Mouse (Mus musculus) heart, embryonic 16.5 days (tissue): ENCODE results near the gene 1110032F04Rik. TPM values are rescaled to one million over a fixed set of nuclear protein-coding genes. Genes with fewer than 3 reads are reported as not detected.
A peak's percentile ranks its signal among the peaks of the same experiment; 100 is the strongest.

Source experiments
- ATAC-seq: fragments of 200-750 bp; cut with Nextera tagmentation; replicated peaks from 2 replicates; pipeline ENCODE4 v1.8.0; 2017; ENCODE audit warnings: moderate number of reproducible peaks; ENCODE audit not compliant: insufficient read depth, low FRiP score; ENCODE audit errors: extremely low read depth
- H3K27ac ChIP-seq: fragments of 300-500 bp; sonication (generic); 2 replicates; pipeline ENCODE4 v1.5.1; 2014; ENCODE audit warnings: mild to moderate bottlenecking, low read length, control low read depth, moderate library complexity
- H3K27me3 ChIP-seq: fragments of 300-500 bp; sonication (generic); 2 replicates; pipeline ENCODE4 v1.6.1; 2014; ENCODE audit warnings: low read length, mixed read lengths; ENCODE audit not compliant: control insufficient read depth, insufficient read depth
- H3K36me3 ChIP-seq: fragments of 300-500 bp; sonication (generic); 2 replicates; pipeline ENCODE4 v1.6.1; 2014; ENCODE audit not compliant: control insufficient read depth, insufficient read depth
- H3K4me1 ChIP-seq: fragments of 300-500 bp; sonication (generic); 2 replicates; pipeline ENCODE4 v1.6.1; 2014; ENCODE audit warnings: low read length, mixed read lengths; ENCODE audit not compliant: control insufficient read depth, insufficient read depth
- H3K4me2 ChIP-seq: fragments of 300-500 bp; sonication (generic); 2 replicates; pipeline ENCODE4 v1.6.1; 2014; ENCODE audit warnings: low read depth, mild to moderate bottlenecking, control low read depth, low read length
- H3K4me3 ChIP-seq: fragments of 300-500 bp; sonication (generic); 2 replicates; pipeline ENCODE4 v1.5.1; 2014; ENCODE audit warnings: mild to moderate bottlenecking, control low read depth, low read length
- H3K9ac ChIP-seq: fragments of 300-500 bp; sonication (generic); 2 replicates; pipeline ENCODE4 v1.6.1; 2014; ENCODE audit warnings: low read length, control low read depth
- H3K9me3 ChIP-seq: fragments of 300-500 bp; sonication (generic); replicated peaks from 2 replicates; pipeline ENCODE4 v1.6.1; 2016; ENCODE audit warnings: low read length; ENCODE audit not compliant: control insufficient read depth
- WGBS: fragments of 180-500 bp; shearing (Covaris S2); extraction: QIAGEN DNeasy Blood & Tissue Kit; methylation state at CpG from one replicate; pipeline ENCODE4 v1.1.7; 2014; 5-methylcytosine and 5-hydroxymethylcytosine counted together
- polyA plus RNA-seq: library from polyadenylated mRNA; unstranded; fragments of >200 nt; fragmentation: Nextera tagmentation; extraction: Ambion mirVana; gene quantifications from 2 replicates; pipeline ENCODE4 v1.2.1, GENCODE M21; 2015

Gene 1110032F04Rik
- polyA plus RNA-seq, 1 experiment from 2014 or later = 3.6 TPM

- Histone ChIP-seq H3K4me1 (no peaks in the 10 kb centered on the region), H3K27me3 (no peaks in the 10 kb centered on the region), H3K9ac (no peak overlapping the region), H3K4me2 (no peak overlapping the region), H3K9me3 (no peaks in the 10 kb centered on the region; the same call in 1 of the 2 replicates), H3K36me3 (no peaks in the 10 kb centered on the region), H3K4me3 (no peak overlapping the region), H3K27ac (no peak overlapping the region)
- no peak for ATAC-seq
- 56% methylated on average over 4 of the region's 4 CpGs for WGBS
Measured at GRCm38 (mm10) chr3:68840206-68840605, 29.2 kb upstream of the 1110032F04Rik start.

- no peak for ATAC-seq
- no peak overlapping the region for H3K27ac ChIP-seq
- H3K27me3 ChIP-seq = no peaks in the 10 kb centered on the region
- H3K9ac ChIP-seq = no peak overlapping the region
- H3K4me3 ChIP-seq = no peak overlapping the region
- no peak overlapping the region for H3K4me2 ChIP-seq
- no peaks in the 10 kb centered on the region for H3K36me3 ChIP-seq
- 90% methylated on average over 4 of the region's 4 CpGs for WGBS
- no peaks in the 10 kb centered on the region; the same call in 1 of the 2 replicates for H3K9me3 ChIP-seq
- H3K4me1 ChIP-seq = no peaks in the 10 kb centered on the region
Measured at GRCm38 (mm10) chr3:68844025-68844424, 25.4 kb upstream of the 1110032F04Rik start.

DNA sequence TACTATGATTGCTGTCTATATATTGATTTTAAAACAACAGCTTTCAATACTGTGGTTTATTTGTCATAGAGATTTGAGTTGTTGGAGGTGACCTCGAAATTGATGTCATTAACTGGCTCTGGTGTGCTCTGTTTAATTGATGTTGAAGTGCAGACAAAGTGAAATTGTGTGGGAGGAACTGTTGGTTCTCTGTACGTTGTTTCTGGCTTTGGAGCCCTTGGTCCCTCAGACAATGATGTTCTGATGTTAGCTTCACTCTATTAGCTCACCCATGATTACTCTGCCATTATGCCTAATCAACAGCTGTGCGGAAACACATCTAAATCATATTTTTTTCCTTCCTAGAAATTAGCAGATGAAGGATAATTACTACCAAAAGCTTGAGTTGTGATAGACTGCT lies 21.1 kb upstream of the 1110032F04Rik start:
- no peak overlapping the region for H3K27ac ChIP-seq
- no peak overlapping the region for H3K4me3 ChIP-seq
- WGBS = 65% methylated on average over 3 of the region's 3 CpGs
- H3K4me2 ChIP-seq = no peak overlapping the region
- no peaks in the 10 kb centered on the region for H3K4me1 ChIP-seq
- no peak for ATAC-seq
- no peaks in the 10 kb centered on the region; the same call in 1 of the 2 replicates for H3K9me3 ChIP-seq
- no peak overlapping the region for H3K9ac ChIP-seq
- no peaks in the 10 kb centered on the region for H3K27me3 ChIP-seq
- no peaks in the 10 kb centered on the region for H3K36me3 ChIP-seq

GRCm38 (mm10) chr3:68852414-68852813 lies 17.0 kb upstream of the 1110032F04Rik start:
- Histone ChIP-seq H3K9me3 (no peaks in the 10 kb centered on the region), H3K36me3 (no peaks in the 10 kb centered on the region), H3K9ac (no peak overlapping the region), H3K4me3 (no peak overlapping the region), H3K27me3 (no peaks in the 10 kb centered on the region), H3K4me1 (no peaks in the 10 kb centered on the region), H3K4me2 (no peak overlapping the region), H3K27ac (no peak overlapping the region)
- WGBS = 81% methylated on average over 1 of the region's 1 CpGs
- ATAC-seq = no peak

- Histone ChIP-seq H3K27me3 (peaks cover 11% of the 10 kb centered on the region; the same call in 1 of the 2 replicates), H3K4me1 (peaks cover 7% of the 10 kb centered on the region), H3K9me3 (no peaks in the 10 kb centered on the region), H3K4me3 (peak overlapping the region; percentile 67), H3K27ac (0 out of 2 replicates have a peak overlapping the region, but pooled peaks have one; percentile 9), H3K36me3 (no peaks in the 10 kb centered on the region), H3K9ac (peak overlapping the region; percentile 68), H3K4me2 (peak overlapping the region; percentile 99)
- under 1% methylated on average over 94 of the region's 96 CpGs for WGBS
- ATAC-seq = peak; percentile 59
Measured at GRCm38 (mm10) chr3:68869691-68870567, 543 bp downstream of the 1110032F04Rik start.

DNA sequence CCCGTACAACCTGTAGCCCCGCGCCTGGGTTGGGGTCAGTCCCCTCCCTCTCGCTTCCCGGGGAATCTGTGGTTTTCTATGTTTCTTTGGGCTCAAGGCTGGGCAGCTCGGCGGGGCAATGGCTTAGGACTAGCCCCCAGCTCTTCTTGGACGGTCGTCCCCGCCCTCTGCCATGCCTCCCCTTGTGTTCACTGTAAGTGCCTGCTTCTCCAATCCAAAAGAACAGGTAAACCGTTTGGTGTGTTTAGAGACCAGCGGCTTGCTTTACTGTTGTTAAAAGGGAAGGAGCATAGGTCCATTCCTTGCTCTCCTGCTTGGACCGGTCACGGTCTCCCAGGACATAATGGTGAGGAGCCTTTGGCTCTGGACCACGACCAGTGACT lies 1.2 kb downstream of the 1110032F04Rik start:
- Histone ChIP-seq H3K4me1 (peaks cover 7% of the 10 kb centered on the region), H3K4me2 (peak overlapping the region; percentile 99), H3K9me3 (no peaks in the 10 kb centered on the region), H3K4me3 (peak overlapping the region; percentile 67), H3K9ac (peak overlapping the region; percentile 68), H3K27me3 (peaks cover 11% of the 10 kb centered on the region; the same call in 1 of the 2 replicates), H3K36me3 (no peaks in the 10 kb centered on the region), H3K27ac (no peak overlapping the region)
- no peak for ATAC-seq
- 6% methylated on average over 15 of the region's 15 CpGs for WGBS

DNA sequence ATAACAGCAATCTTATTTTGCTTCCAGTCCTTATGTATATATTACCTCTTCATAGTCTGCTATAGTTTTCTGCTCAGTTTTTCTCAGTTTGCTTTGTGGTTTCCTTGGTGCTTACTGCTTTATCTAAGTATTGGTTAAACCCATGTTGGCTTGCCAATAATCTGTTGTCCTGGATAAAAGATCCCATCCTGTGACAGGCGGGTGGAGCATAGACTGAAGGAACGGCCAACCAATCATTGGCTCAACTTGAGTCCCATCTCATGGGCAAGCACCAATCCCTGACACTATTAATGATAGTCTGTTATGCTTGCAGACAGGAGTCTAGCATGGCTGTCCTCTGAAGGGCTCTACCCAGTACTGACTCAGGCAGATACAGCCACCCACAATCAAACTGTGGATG lies 4.7 kb downstream of the 1110032F04Rik start:
- no peak overlapping the region for H3K27ac ChIP-seq
- H3K27me3 ChIP-seq = no peaks in the 10 kb centered on the region
- no peak overlapping the region for H3K9ac ChIP-seq
- no peak overlapping the region for H3K4me3 ChIP-seq
- no peak for ATAC-seq
- WGBS = 82% methylated on average over 2 of the region's 2 CpGs
- H3K4me1 ChIP-seq = peaks cover 7% of the 10 kb centered on the region
- H3K9me3 ChIP-seq = no peaks in the 10 kb centered on the region
- H3K4me2 ChIP-seq = no peak overlapping the region
- H3K36me3 ChIP-seq = no peaks in the 10 kb centered on the region

DNA sequence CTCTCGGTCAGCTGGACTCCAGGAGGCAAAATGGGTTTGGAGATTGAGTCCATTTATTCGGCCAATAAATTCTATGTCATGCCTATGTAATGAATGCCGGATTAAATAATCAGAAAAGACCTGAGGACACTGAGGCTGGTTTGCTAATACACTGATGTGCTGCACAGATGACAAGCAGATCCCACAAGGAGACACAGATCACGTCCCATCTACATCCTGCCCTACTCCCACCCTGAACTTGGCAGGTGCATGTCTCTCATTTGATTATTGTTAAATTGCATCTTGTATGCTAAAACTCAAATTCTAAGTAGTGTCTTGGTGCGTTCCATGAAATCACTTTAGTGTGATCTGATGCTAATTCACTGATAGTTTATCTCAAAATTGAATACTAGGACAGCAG lies 17.5 kb downstream of the 1110032F04Rik start:
- H3K27me3 ChIP-seq = no peaks in the 10 kb centered on the region
- no peak for ATAC-seq
- 85% methylated on average over 5 of the region's 5 CpGs for WGBS

GRCm38 (mm10) chr3:68895426-68895825 lies 26.0 kb downstream of the 1110032F04Rik start:
- Histone ChIP-seq H3K9ac (no peak overlapping the region), H3K4me2 (no peak overlapping the region), H3K4me1 (no peaks in the 10 kb centered on the region), H3K27me3 (no peaks in the 10 kb centered on the region), H3K36me3 (0 out of 2 replicates have a peak, but pooled peaks cover 4% of the 10 kb centered on the region), H3K27ac (no peak overlapping the region), H3K4me3 (no peak overlapping the region), H3K9me3 (no peaks in the 10 kb centered on the region)
- WGBS = 69% methylated on average over 4 of the region's 4 CpGs
- no peak for ATAC-seq

More for the DNA sequence above, 17.5 kb downstream of the 1110032F04Rik start:
- no peaks in the 10 kb centered on the region for H3K4me1 ChIP-seq
- H3K27ac ChIP-seq = no peak overlapping the region
- no peaks in the 10 kb centered on the region for H3K36me3 ChIP-seq
- no peak overlapping the region for H3K4me3 ChIP-seq
- H3K9me3 ChIP-seq = no peaks in the 10 kb centered on the region
- no peak overlapping the region for H3K4me2 ChIP-seq
- H3K9ac ChIP-seq = no peak overlapping the region
